Mouse (Mus musculus) urinary bladder, postnatal 0 days (tissue): Measurements from ENCODE around the gene Hnrnpab. TPM values are rescaled to one million over a fixed set of nuclear protein-coding genes. Genes with fewer than 3 reads are reported as not detected.

ENCODE experiments used
- polyA plus RNA-seq: library from polyadenylated mRNA; unstranded; fragments of >200 nt; fragmentation: Nextera tagmentation; extraction: Ambion mirVana; gene quantifications from 2 replicates; pipeline ENCODE4 v1.2.1, GENCODE M21; 2015

The Hnrnpab gene
- polyA plus RNA-seq: 179 and 199 TPM in 2 replicates

GRCm38 (mm10) chr11:51606447-51607095 is at the start of gene Hnrnpab:
Gene Hnrnpab (minus strand): TSS chr11:51606847.

GRCm38 (mm10) chr11:51650691-51651515 is 44.3 kb upstream of the Hnrnpab start, which contains the start of the genes N4bp3 and D930048N14Rik:
Gene N4bp3 (minus strand): TSS chr11:51650842.
Gene D930048N14Rik (plus strand): TSS chr11:51650954.

GRCm38 (mm10) chr11:51635525-51636322 is 29.1 kb upstream of the Hnrnpab start, which contains the start of gene Rmnd5b:
Gene Rmnd5b (minus strand): TSS chr11:51635896.

GRCm38 (mm10) chr11:51619409-51620060 is 12.9 kb upstream of the Hnrnpab start, which contains the start of gene Nhp2:
Gene Nhp2 (plus strand): TSS chr11:51619735.

GRCm38 (mm10) chr11:51584431-51585248 is 22.0 kb downstream of the Hnrnpab start, which contains the start of gene Phykpl:
Gene Phykpl (plus strand): TSS chr11:51584757.

Other genes starting within 250 kb of the Hnrnpab start
- 14.8 and 15.4 TPM in 2 replicates for gene Phykpl, start 22.1 kb downstream of the Hnrnpab start, polyA plus RNA-seq
- gene Nhp2, start 12.9 kb upstream of the Hnrnpab start, polyA plus RNA-seq: 84.4 and 92.2 TPM in 2 replicates
- gene Rmnd5b, start 29.0 kb upstream of the Hnrnpab start, polyA plus RNA-seq: 30.9 and 35.1 TPM in 2 replicates
- gene N4bp3, start 44.0 kb upstream of the Hnrnpab start, polyA plus RNA-seq: 7.1 and 7.7 TPM in 2 replicates
- 1.7 and 1.9 TPM in 2 replicates for gene D930048N14Rik, start 44.1 kb upstream of the Hnrnpab start, polyA plus RNA-seq
- gene 0610009B22Rik, start 82.0 kb upstream of the Hnrnpab start, polyA plus RNA-seq: 69.0 and 74.0 TPM in 2 replicates
- 9.7 and 12.4 TPM in 2 replicates for gene Sec24a, start 156.8 kb upstream of the Hnrnpab start, polyA plus RNA-seq
- gene Sar1b, start 156.8 kb upstream of the Hnrnpab start, polyA plus RNA-seq: 127 and 147 TPM in 2 replicates